Mouse (Mus musculus) midbrain, postnatal 0 days (tissue): ENCODE results near the gene Irf7. TPM values are rescaled to one million over a fixed set of nuclear protein-coding genes. Genes with fewer than 3 reads are reported as not detected.
"Not testable (repeated sequence)": the region's sequence is repeated elsewhere in the genome, so short reads cannot be mapped to it uniquely, and the experiment has no call there.

ENCODE experiments used
- ATAC-seq: fragments of 200-750 bp; cut with Nextera tagmentation; 2 replicates; pipeline ENCODE4 v1.8.0; 2017; ENCODE audit warnings: moderate number of reproducible peaks, mild to moderate bottlenecking, moderate TSS enrichment, moderate library complexity; ENCODE audit not compliant: low FRiP score
- DNase-seq: peaks from one replicate; pipeline ENCODE4 v3.0.0-alpha.2; 2015; ENCODE audit warnings: low spot score
- H3K27ac ChIP-seq: fragments of 300-500 bp; sonication (generic); 2 replicates; pipeline ENCODE4 v1.5.1; 2014; ENCODE audit warnings: low read depth, mild to moderate bottlenecking, low read length, mixed read lengths
- H3K27me3 ChIP-seq: fragments of 300-500 bp; sonication (generic); 2 replicates; pipeline ENCODE4 v1.6.1; 2014; ENCODE audit warnings: low read length, control low read depth, mixed read lengths; ENCODE audit not compliant: insufficient read depth
- H3K36me3 ChIP-seq: fragments of 300-500 bp; sonication (generic); 2 replicates; pipeline ENCODE4 v1.6.1; 2014; ENCODE audit warnings: low read length, control low read depth, mixed read lengths; ENCODE audit not compliant: insufficient read depth
- H3K4me1 ChIP-seq: fragments of 300-500 bp; sonication (generic); 2 replicates; pipeline ENCODE4 v1.6.1; 2014; ENCODE audit warnings: mild to moderate bottlenecking, control low read depth, antibody characterized with exemption, low read length, mixed read lengths; ENCODE audit not compliant: insufficient read depth
- H3K4me2 ChIP-seq: fragments of 300-500 bp; sonication (generic); 2 replicates; pipeline ENCODE4 v1.6.1; 2014; ENCODE audit warnings: low read depth, mild to moderate bottlenecking, low read length, mixed read lengths; ENCODE audit not compliant: poor library complexity, severe bottlenecking
- H3K4me3 ChIP-seq: fragments of 300-500 bp; sonication (generic); 2 replicates; pipeline ENCODE4 v1.5.1; 2014; ENCODE audit warnings: low read depth, mild to moderate bottlenecking, low read length, moderate library complexity
- H3K9ac ChIP-seq: fragments of 300-500 bp; sonication (generic); replicated peaks from 2 replicates; pipeline ENCODE4 v1.6.1; 2014; ENCODE audit warnings: mild to moderate bottlenecking, low read length, moderate library complexity, mixed read lengths; ENCODE audit not compliant: poor library complexity, severe bottlenecking
- H3K9me3 ChIP-seq: fragments of 300-500 bp; sonication (generic); 2 replicates; pipeline ENCODE4 v1.6.1; 2016; ENCODE audit warnings: low read length, control low read depth
- CTCF ChIP-seq: IDR thresholded peaks from 2 replicates; pipeline ENCODE4 v1.5.1; 2016; ENCODE audit warnings: antibody characterized with exemption, mild to moderate bottlenecking
- WGBS: fragments of 180-500 bp; shearing (Covaris S2); extraction: QIAGEN DNeasy Blood & Tissue Kit; methylation state at CpG from one replicate; pipeline ENCODE4 v1.1.7; 2014; 5-methylcytosine and 5-hydroxymethylcytosine counted together
- polyA plus RNA-seq: library from polyadenylated mRNA; unstranded; fragments of >200 nt; fragmentation: Nextera tagmentation; extraction: Ambion mirVana; gene quantifications from 2 replicates; pipeline ENCODE4 v1.2.1, GENCODE M21; 2015
- total RNA-seq: library from RNA; depleted of rRNA; stranded (reverse); fragments of >200 nt; gene quantifications from 2 replicates; pipeline ENCODE4 v1.2.3, GENCODE M21; 2014

The Irf7 gene
- total and polyA plus RNA-seq, 2 experiments from 2014 or later, result 2.9 to 4.5 TPM

DNA sequence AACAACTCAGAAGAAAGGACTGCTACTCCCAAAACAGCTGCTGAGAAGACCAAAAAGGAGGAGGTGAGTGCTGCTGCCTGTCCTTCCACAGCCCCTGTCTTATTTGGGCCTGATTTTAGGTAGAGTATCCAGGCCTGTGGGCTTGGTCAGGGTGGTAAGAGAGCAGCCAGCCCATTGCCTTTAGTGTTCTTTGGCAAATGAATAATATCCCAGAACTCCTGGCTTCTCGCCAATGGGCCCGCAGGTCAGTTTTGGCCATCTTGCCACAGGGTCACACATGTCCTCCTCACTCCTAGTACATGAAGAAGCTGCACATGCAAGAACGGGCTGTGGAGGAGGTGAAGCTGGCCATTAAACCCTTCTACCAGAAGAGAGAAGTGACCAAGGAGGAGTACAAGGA is 4.8 kb downstream of the Irf7 start:
- H3K27me3 ChIP-seq, result no peaks in the 10 kb centered on the region
- no peaks in the 10 kb centered on the region for H3K9me3 ChIP-seq
- peaks cover 77% of the 10 kb centered on the region for H3K36me3 ChIP-seq
- no peak overlapping the region for H3K4me3 ChIP-seq
- no peak overlapping the region for H3K4me2 ChIP-seq
- DNase-seq, result no peak
- no peak overlapping the region for H3K9ac ChIP-seq
- 94% methylated on average over 3 of the region's 3 CpGs for WGBS
- H3K4me1 ChIP-seq, result no peaks in the 10 kb centered on the region
- ATAC-seq, result no peak
- no peak overlapping the region for H3K27ac ChIP-seq
- TF ChIP-seq CTCF, result no peak

DNA sequence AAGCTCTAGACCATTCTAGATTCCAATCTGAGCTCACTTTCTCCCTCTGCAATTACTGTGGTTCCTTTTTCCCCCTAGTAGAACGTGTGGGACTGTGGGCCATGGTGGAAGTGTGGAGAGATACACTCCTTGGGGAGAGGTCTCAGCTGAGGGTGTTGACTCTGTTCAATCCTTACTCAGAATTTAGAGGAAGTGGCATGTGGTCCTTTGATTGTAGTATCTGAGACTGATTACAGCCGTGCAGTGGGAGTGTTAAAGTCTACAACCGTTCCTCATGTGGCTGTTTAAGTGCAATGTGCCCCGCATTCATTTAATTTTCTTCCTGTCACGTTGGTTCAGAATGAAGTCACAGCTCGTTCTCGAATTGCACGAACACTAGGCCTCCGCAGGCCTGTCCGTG is 10.1 kb downstream of the Irf7 start:
- Histone ChIP-seq H3K36me3 (peaks cover 71% of the 10 kb centered on the region), H3K9ac (no peak overlapping the region), H3K4me1 (no peaks in the 10 kb centered on the region), H3K4me2 (no peak overlapping the region), H3K4me3 (no peak overlapping the region), H3K27ac (no peak overlapping the region), H3K27me3 (no peaks in the 10 kb centered on the region), H3K9me3 (no peaks in the 10 kb centered on the region)
- DNase-seq (no peak), ATAC-seq (no peak)
- 95% methylated on average over 10 of the region's 10 CpGs for WGBS
- TF ChIP-seq CTCF, result no peak

DNA sequence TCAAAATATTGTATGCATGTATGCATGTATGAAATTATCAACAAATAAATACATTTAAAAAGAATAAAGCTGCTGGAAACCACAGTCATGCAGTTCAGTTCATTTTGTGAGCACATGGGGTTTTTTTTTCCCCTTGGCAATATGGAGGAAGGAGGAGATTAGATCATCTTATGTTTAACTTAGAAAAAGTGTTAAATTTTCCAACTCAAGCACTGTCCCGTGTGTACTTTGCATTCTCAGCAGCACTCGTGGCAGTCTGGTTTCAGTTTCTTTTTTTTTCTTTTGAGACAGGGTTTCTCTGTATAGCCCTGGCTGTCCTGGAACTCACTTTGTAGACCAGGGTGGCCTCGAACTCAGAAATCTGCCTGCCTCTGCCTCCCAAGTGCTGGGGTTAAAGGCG is 15.8 kb downstream of the Irf7 start:
- not testable (repeated sequence) for H3K27me3 ChIP-seq, H3K9me3 ChIP-seq, ATAC-seq, H3K4me3 ChIP-seq, DNase-seq, H3K27ac ChIP-seq, H3K9ac ChIP-seq, H3K4me2 ChIP-seq, H3K4me1 ChIP-seq
- WGBS, result 91% methylated on average over 4 of the region's 4 CpGs
- peaks cover 49% of the 10 kb centered on the region for H3K36me3 ChIP-seq

DNA sequence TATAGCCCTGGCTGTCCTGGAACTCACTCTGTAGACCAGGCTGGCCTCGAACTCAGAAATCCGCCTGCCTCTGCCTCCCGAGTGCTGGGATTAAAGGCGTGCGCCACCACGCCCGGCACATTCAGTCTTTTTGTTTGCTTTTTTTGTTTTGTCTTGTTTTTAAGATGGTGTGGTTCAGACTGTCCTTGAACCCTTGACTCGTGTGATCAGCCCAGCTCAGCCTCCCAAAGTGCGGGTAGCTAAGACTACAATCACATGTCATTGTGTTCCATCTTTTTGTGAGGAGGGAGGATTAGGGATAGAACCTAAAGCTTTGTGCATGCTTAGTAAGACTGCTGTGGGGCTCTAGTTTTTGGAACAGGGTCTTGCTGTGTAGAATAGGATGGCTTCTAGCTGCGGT is 34.7 kb downstream of the Irf7 start:
- no peak overlapping the region for H3K4me3 ChIP-seq
- H3K4me1 ChIP-seq, result peaks cover 8% of the 10 kb centered on the region; the same call in 1 of the 2 replicates
- H3K9me3 ChIP-seq, result no peaks in the 10 kb centered on the region
- no peak overlapping the region for H3K9ac ChIP-seq
- peaks cover 32% of the 10 kb centered on the region for H3K36me3 ChIP-seq
- WGBS, result 91% methylated on average over 9 of the region's 10 CpGs
- ATAC-seq, result no peak
- no peaks in the 10 kb centered on the region for H3K27me3 ChIP-seq
- no peak for DNase-seq
- no peak for TF ChIP-seq CTCF
- H3K4me2 ChIP-seq, result no peak overlapping the region
- no peak overlapping the region for H3K27ac ChIP-seq

DNA sequence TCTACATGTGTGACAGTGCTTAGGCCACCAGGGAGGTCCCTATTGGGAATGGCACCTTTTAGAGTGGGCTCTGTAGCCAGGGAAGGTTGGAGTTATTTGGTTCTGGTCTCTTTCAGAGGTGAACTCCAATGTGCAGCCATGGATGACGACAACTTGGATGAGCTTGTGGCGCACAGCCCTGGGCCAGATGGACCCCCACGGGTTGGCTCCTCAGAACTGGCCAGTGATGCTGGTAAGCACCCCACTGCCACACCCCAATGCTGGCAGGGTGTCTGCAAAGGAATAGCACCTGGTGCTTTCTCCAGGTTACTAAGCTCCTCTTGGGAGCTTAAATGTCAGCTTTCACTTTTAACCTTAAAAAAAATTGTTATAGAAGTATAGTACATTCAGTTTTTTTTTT is 35.2 kb downstream of the Irf7 start:
- Histone ChIP-seq H3K4me1 (peaks cover 8% of the 10 kb centered on the region; the same call in 1 of the 2 replicates), H3K9ac (no peak overlapping the region), H3K4me2 (no peak overlapping the region), H3K27ac (no peak overlapping the region), H3K9me3 (no peaks in the 10 kb centered on the region), H3K27me3 (no peaks in the 10 kb centered on the region), H3K4me3 (no peak overlapping the region), H3K36me3 (peaks cover 32% of the 10 kb centered on the region)
- 93% methylated on average over 3 of the region's 3 CpGs for WGBS
- no peak for ATAC-seq
- no peak for TF ChIP-seq CTCF
- no peak for DNase-seq

DNA sequence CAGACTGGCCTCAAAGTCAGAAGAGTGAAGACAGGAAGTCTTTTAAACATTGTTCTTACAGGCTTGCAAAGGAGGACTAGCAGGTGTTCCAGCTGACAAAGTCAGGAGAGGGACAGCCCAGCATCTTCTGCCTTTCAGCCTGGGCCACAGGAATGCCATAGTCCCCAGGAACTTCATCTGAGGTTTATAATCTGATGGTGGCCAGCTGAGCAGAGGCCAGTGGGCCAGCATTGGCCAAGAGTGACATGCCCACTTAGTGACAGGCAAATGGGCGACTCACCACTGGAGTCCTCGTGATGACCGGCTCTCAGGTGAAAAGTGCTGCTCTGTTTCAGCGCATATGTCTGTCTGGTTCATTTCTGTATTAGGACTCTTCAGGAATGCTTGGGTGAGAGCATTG is 35.7 kb downstream of the Irf7 start:
- H3K4me2 ChIP-seq, result no peak overlapping the region
- peaks cover 29% of the 10 kb centered on the region for H3K36me3 ChIP-seq
- 95% methylated on average over 4 of the region's 4 CpGs for WGBS
- ATAC-seq (no peak), DNase-seq (no peak)
- no peaks in the 10 kb centered on the region for H3K27me3 ChIP-seq
- H3K4me3 ChIP-seq, result no peak overlapping the region
- H3K27ac ChIP-seq, result no peak overlapping the region
- H3K9ac ChIP-seq, result no peak overlapping the region
- no peaks in the 10 kb centered on the region for H3K9me3 ChIP-seq
- peaks cover 8% of the 10 kb centered on the region; the same call in 1 of the 2 replicates for H3K4me1 ChIP-seq
- no peak for TF ChIP-seq CTCF
